10 mouse cellular contexts compared by ENCODE assay signal in genomic region chr4:43745187-43745586, GRCm38 (mm10). TPM values are rescaled to one million over a fixed set of nuclear protein-coding genes. Genes with fewer than 3 reads are reported as not detected.
DNase-seq lines count a peak whose midpoint lies in the region; ATAC-seq and TF ChIP-seq lines count a peak whose summit lies in the region.
"Had no signal": no experiment of that assay in that cellular context is flagged by ENCODE, and none has a peak within 500 bp of the region (broad histone marks: within the 10 kb centered on the region; RNA-seq: fewer than 3 reads in every experiment).

No protein-coding gene starts in this region.

- no peaks in the 10 kb centered on the region for H3K4me1 ChIP-seq in heart, postnatal 0 days (ENCODE audit: control insufficient read depth, insufficient read depth)
- 0 out of 2 replicates have a peak, but pooled peaks cover 3% of the 10 kb centered on the region for H3K4me1 ChIP-seq in testis, adult 2 months (ENCODE audit: control insufficient read depth, insufficient read depth, low read length)
- no peaks in the 10 kb centered on the region for H3K4me1 ChIP-seq in embryonic facial prominence, embryonic 14.5 days (ENCODE audit: control insufficient read depth, insufficient read depth, low read length)
- no peaks in the 10 kb centered on the region for H3K4me1 ChIP-seq in neural tube, embryonic 15.5 days

- no peak for ATAC-seq in heart, postnatal 0 days (ENCODE audit: insufficient read depth, low read depth)
- ATAC-seq in embryonic facial prominence, embryonic 14.5 days (ENCODE audit: low read depth), result no peak
- ATAC-seq in neural tube, embryonic 15.5 days (ENCODE audit: low FRiP score), result no peak

- intact Hi-C loops in heart, postnatal 25 days (cut with DNase I), result loop anchor here (1.0 kb wide), 1 partner anchor 116 kb away; no protein-coding TSS in a partner anchor

- H3K36me3 ChIP-seq in heart, postnatal 0 days (replicated peaks; ENCODE audit: control insufficient read depth, insufficient read depth, low read length), result no peaks in the 10 kb centered on the region
- no peaks in the 10 kb centered on the region for H3K36me3 ChIP-seq in testis, adult 2 months (ENCODE audit: control insufficient read depth, insufficient read depth, low read length)
- no peaks in the 10 kb centered on the region for H3K36me3 ChIP-seq in embryonic facial prominence, embryonic 14.5 days (ENCODE audit: control insufficient read depth, insufficient read depth, low read length)
- no peaks in the 10 kb centered on the region for H3K36me3 ChIP-seq in splenic B cell, adult 2 months (ENCODE audit: control insufficient read depth, insufficient read depth, low read length, poor library complexity, severe bottlenecking)
- H3K36me3 ChIP-seq in neural tube, embryonic 15.5 days, result no peaks in the 10 kb centered on the region

- peak; percentile 55 for DNase-seq in heart, postnatal 0 days (ENCODE audit: low spot score)
- DNase-seq in heart, postnatal 25 days (ENCODE audit: low spot score), result no peak
- no peak for DNase-seq in testis, postnatal 14 days (ENCODE audit: low spot score)
- peak; percentile 76 for DNase-seq in embryonic facial prominence, embryonic 14.5 days (ENCODE audit: low spot score)
- peak; percentile 26 for DNase-seq in splenic B cell, adult 2 months (ENCODE audit: low read depth, low spot score)
- DNase-seq in right cerebral cortex, adult 18-20 months, result no peak
- DNase-seq: gastrocnemius, postnatal 36 days had no signal

- no peak overlapping the region for H3K9ac ChIP-seq in heart, postnatal 0 days (replicated peaks; ENCODE audit: low read depth, low read length)
- no peak overlapping the region for H3K9ac ChIP-seq in embryonic facial prominence, embryonic 14.5 days (ENCODE audit: low read depth, low read length)
- no peak overlapping the region for H3K9ac ChIP-seq in neural tube, embryonic 15.5 days (replicated peaks)

- H3K27me3 ChIP-seq in heart, postnatal 0 days (ENCODE audit: control insufficient read depth, insufficient read depth, low read length), result no peaks in the 10 kb centered on the region
- H3K27me3 ChIP-seq in testis, adult 2 months (ENCODE audit: control insufficient read depth, insufficient read depth, low read length), result no peaks in the 10 kb centered on the region
- H3K27me3 ChIP-seq in embryonic facial prominence, embryonic 14.5 days (replicated peaks; ENCODE audit: control insufficient read depth, insufficient read depth, low read length), result no peaks in the 10 kb centered on the region
- no peaks in the 10 kb centered on the region for H3K27me3 ChIP-seq in splenic B cell, adult 2 months (ENCODE audit: control insufficient read depth, insufficient read depth, low read length, poor library complexity, severe bottlenecking)
- no peaks in the 10 kb centered on the region for H3K27me3 ChIP-seq in neural tube, embryonic 15.5 days (replicated peaks)

- no peak overlapping the region for H3K27ac ChIP-seq in heart, postnatal 0 days (ENCODE audit: low read depth)
- H3K27ac ChIP-seq in testis, adult 2 months (ENCODE audit: control insufficient read depth, insufficient read depth, low read depth, low read length), result no peak overlapping the region
- H3K27ac ChIP-seq in embryonic facial prominence, embryonic 14.5 days (replicated peaks; ENCODE audit: low read depth, low read length), result no peak overlapping the region
- no peak overlapping the region for H3K27ac ChIP-seq in neural tube, embryonic 15.5 days (replicated peaks)

- TF ChIP-seq POLR2A in testis, adult 2 months (IDR thresholded peaks at IDR 0.05; ENCODE audit: control insufficient read depth, low read depth, low read length), result no peak

- peak; percentile 62 for TF ChIP-seq CTCF in heart, postnatal 0 days (IDR thresholded peaks at IDR 0.05; ENCODE audit: low read depth)
- TF ChIP-seq CTCF in testis, adult 2 months (IDR thresholded peaks at IDR 0.05; ENCODE audit: control insufficient read depth, insufficient read depth, insufficient replicate concordance, low read depth, low read length), result peak; percentile 11; the same call in 1 of the 2 replicates

- H3K9me3 ChIP-seq in heart, postnatal 0 days (replicated peaks; ENCODE audit: control insufficient read depth, low read length), result no peaks in the 10 kb centered on the region
- 0 out of 2 replicates have a peak, but pooled peaks cover 6% of the 10 kb centered on the region for H3K9me3 ChIP-seq in embryonic facial prominence, embryonic 14.5 days (ENCODE audit: control insufficient read depth, low read length)
- H3K9me3 ChIP-seq in neural tube, embryonic 15.5 days (replicated peaks), result no peaks in the 10 kb centered on the region

- H3K4me2 ChIP-seq in heart, postnatal 0 days (ENCODE audit: low read depth, low read length), result no peak overlapping the region
- H3K4me2 ChIP-seq in embryonic facial prominence, embryonic 14.5 days (ENCODE audit: low read depth, low read length), result no peak overlapping the region
- no peak overlapping the region for H3K4me2 ChIP-seq in neural tube, embryonic 15.5 days

- no peak overlapping the region for H3K4me3 ChIP-seq in heart, postnatal 0 days (ENCODE audit: low read depth, low read length)
- H3K4me3 ChIP-seq in testis, adult 2 months (ENCODE audit: control insufficient read depth, low read depth, low read length), result no peak overlapping the region
- no peak overlapping the region for H3K4me3 ChIP-seq in embryonic facial prominence, embryonic 14.5 days (ENCODE audit: low read depth, low read length)
- H3K4me3 ChIP-seq in neural tube, embryonic 15.5 days (replicated peaks), result no peak overlapping the region

- 7% methylated on average over 6 of the region's 6 CpGs for WGBS in heart, postnatal 0 days
- 14% methylated on average over 6 of the region's 6 CpGs for WGBS in embryonic facial prominence, embryonic 14.5 days
- 18% methylated on average over 6 of the region's 6 CpGs for WGBS in neural tube, embryonic 15.5 days

- TF ChIP-seq EP300 in heart, postnatal 0 days (IDR thresholded peaks at IDR 0.05; ENCODE audit: low read depth), result no peak

RNA-seq across cellular contexts. Expression of gene Spaar, which starts 15.4 kb away (rescaled TPM):
- total RNA-seq in heart, postnatal 0 days (2014; rRNA removed; ENCODE audit: low replicate concordance), result 1.6 and 6.3 TPM in 2 replicates
- polyA plus RNA-seq in heart, postnatal 0 days (2015; fragmentation: Nextera tagmentation; extraction: Ambion mirVana), result 1.1 and 1.3 TPM in 2 replicates
- total RNA-seq in heart, postnatal 25 days (2021), result 1 to 10 TPM; 4.8 to 4.9 TPM
- 3.0 and 4.6 TPM in 2 replicates for polyA plus RNA-seq in testis, adult 2 months (2012; rRNA removed)
- 0.04 and 0.05 TPM in 2 replicates for polyA plus RNA-seq in embryonic facial prominence, embryonic 14.5 days (2014; fragmentation: Nextera tagmentation; extraction: Ambion mirVana)
- polyA plus RNA-seq in neural tube, embryonic 15.5 days (2015; fragmentation: Nextera tagmentation; extraction: Ambion mirVana), result 0.05 and 0.06 TPM in 2 replicates

RNA-seq across cellular contexts. Expression of gene Hrct1, which starts 18.2 kb away (rescaled TPM):
- 8.2 and 9.5 TPM in 2 replicates for total RNA-seq in heart, postnatal 0 days (2014; rRNA removed; ENCODE audit: low replicate concordance)
- polyA plus RNA-seq in heart, postnatal 0 days (2015; fragmentation: Nextera tagmentation; extraction: Ambion mirVana), result 4.5 and 4.9 TPM in 2 replicates
- total RNA-seq in heart, postnatal 25 days (2021), result 1 to 10 TPM; 3.3 to 3.4 TPM
- 0.62 and 0.73 TPM in 2 replicates for polyA plus RNA-seq in testis, adult 2 months (2012; rRNA removed)
- polyA plus RNA-seq in embryonic facial prominence, embryonic 14.5 days (2014; fragmentation: Nextera tagmentation; extraction: Ambion mirVana), result 1.4 and 2.1 TPM in 2 replicates
- 0.24 and 0.45 TPM in 2 replicates for polyA plus RNA-seq in neural tube, embryonic 15.5 days (2015; fragmentation: Nextera tagmentation; extraction: Ambion mirVana)

RNA-seq across cellular contexts. Expression of gene Olfr159, which starts 25.6 kb away (rescaled TPM):
- not detected in 2 replicates for total RNA-seq in heart, postnatal 0 days (2014; rRNA removed; ENCODE audit: low replicate concordance)
- not detected in 2 replicates for polyA plus RNA-seq in heart, postnatal 0 days (2015; fragmentation: Nextera tagmentation; extraction: Ambion mirVana)
- not detected for total RNA-seq in heart, postnatal 25 days (2021)
- polyA plus RNA-seq in testis, adult 2 months (2012; rRNA removed), result not detected in 2 replicates
- polyA plus RNA-seq in embryonic facial prominence, embryonic 14.5 days (2014; fragmentation: Nextera tagmentation; extraction: Ambion mirVana), result not detected in 2 replicates
- polyA plus RNA-seq in neural tube, embryonic 15.5 days (2015; fragmentation: Nextera tagmentation; extraction: Ambion mirVana), result not detected in 2 replicates
- total RNA-seq: gastrocnemius, postnatal 36 days; left cerebral cortex, postnatal 10 days had no signal

RNA-seq across cellular contexts. Expression of gene Olfr71, which starts 35.1 kb away (rescaled TPM):
- not detected in 2 replicates for total RNA-seq in heart, postnatal 0 days (2014; rRNA removed; ENCODE audit: low replicate concordance)
- not detected in 2 replicates for polyA plus RNA-seq in heart, postnatal 0 days (2015; fragmentation: Nextera tagmentation; extraction: Ambion mirVana)
- total RNA-seq in heart, postnatal 25 days (2021), result not detected
- not detected in 2 replicates for polyA plus RNA-seq in testis, adult 2 months (2012; rRNA removed)
- polyA plus RNA-seq in embryonic facial prominence, embryonic 14.5 days (2014; fragmentation: Nextera tagmentation; extraction: Ambion mirVana), result 0.10 and 0.37 TPM in 2 replicates
- not detected in 2 replicates for polyA plus RNA-seq in neural tube, embryonic 15.5 days (2015; fragmentation: Nextera tagmentation; extraction: Ambion mirVana)
- total RNA-seq: gastrocnemius, postnatal 36 days; left cerebral cortex, postnatal 10 days had no signal

RNA-seq across cellular contexts. Expression of gene Olfr70, which starts 44.6 kb away (rescaled TPM):
- 0.15 TPM in 1 of 2 replicates, not detected in the other for total RNA-seq in heart, postnatal 0 days (2014; rRNA removed; ENCODE audit: low replicate concordance)
- polyA plus RNA-seq in heart, postnatal 0 days (2015; fragmentation: Nextera tagmentation; extraction: Ambion mirVana), result not detected in 2 replicates
- not detected for total RNA-seq in heart, postnatal 25 days (2021)
- polyA plus RNA-seq in testis, adult 2 months (2012; rRNA removed), result not detected in 2 replicates
- not detected in 2 replicates for polyA plus RNA-seq in embryonic facial prominence, embryonic 14.5 days (2014; fragmentation: Nextera tagmentation; extraction: Ambion mirVana)
- 0.08 TPM in 1 of 2 replicates, not detected in the other for polyA plus RNA-seq in neural tube, embryonic 15.5 days (2015; fragmentation: Nextera tagmentation; extraction: Ambion mirVana)
- total RNA-seq: gastrocnemius, postnatal 36 days; left cerebral cortex, postnatal 10 days had no signal

Comparison
In these comparisons a context has a peak if more than half of its experiments do, and no peak if none do; other contexts are left out.
1. DNase-seq: peak in heart, postnatal 0 days (single experiment), embryonic facial prominence, embryonic 14.5 days (single experiment) and splenic B cell, adult 2 months (single experiment); none in heart, postnatal 25 days (single experiment), testis, postnatal 14 days (single experiment) and right cerebral cortex, adult 18-20 months (single experiment).